Mouse (Mus musculus) limb, embryonic 15.5 days (tissue): Measurements from ENCODE around the gene Adgrg7. TPM values are rescaled to one million over a fixed set of nuclear protein-coding genes. Genes with fewer than 3 reads are reported as not detected.

Experiments
- ATAC-seq: fragments of 200-750 bp; cut with Nextera tagmentation; 2 replicates; pipeline ENCODE4 v1.8.0; 2017; ENCODE audit warnings: low read depth, moderate TSS enrichment; ENCODE audit not compliant: insufficient number of reproducible peaks, low FRiP score, low TSS enrichment
- H3K27ac ChIP-seq: fragments of 300-500 bp; sonication (generic); 2 replicates; pipeline ENCODE4 v1.5.1; 2015; ENCODE audit warnings: moderate library complexity, mild to moderate bottlenecking, inconsistent platforms
- H3K27me3 ChIP-seq: fragments of 300-500 bp; sonication (generic); 2 replicates; pipeline ENCODE4 v1.6.1; 2015; ENCODE audit warnings: inconsistent platforms
- H3K36me3 ChIP-seq: fragments of 300-500 bp; sonication (generic); 2 replicates; pipeline ENCODE4 v1.6.1; 2015; ENCODE audit warnings: inconsistent platforms
- H3K4me1 ChIP-seq: fragments of 300-500 bp; sonication (generic); 2 replicates; pipeline ENCODE4 v1.6.1; 2015; ENCODE audit warnings: inconsistent platforms
- H3K4me2 ChIP-seq: fragments of 300-500 bp; sonication (generic); 2 replicates; pipeline ENCODE4 v1.6.1; 2015; ENCODE audit warnings: mild to moderate bottlenecking, inconsistent platforms
- H3K4me3 ChIP-seq: fragments of 300-500 bp; sonication (generic); 2 replicates; pipeline ENCODE4 v1.5.1; 2015; ENCODE audit warnings: mild to moderate bottlenecking, inconsistent platforms
- H3K9ac ChIP-seq: fragments of 300-500 bp; sonication (generic); 2 replicates; pipeline ENCODE4 v1.6.1; 2015; ENCODE audit warnings: inconsistent platforms
- H3K9me3 ChIP-seq: fragments of 300-500 bp; sonication (generic); 2 replicates; pipeline ENCODE4 v1.6.1; 2016; ENCODE audit warnings: inconsistent platforms
- WGBS: fragments of 180-500 bp; shearing (Covaris S2); methylation state at CpG from one replicate; pipeline ENCODE4 v1.1.7; 2015; 5-methylcytosine and 5-hydroxymethylcytosine counted together
- polyA plus RNA-seq: library from polyadenylated mRNA; unstranded; fragments of >200 nt; fragmentation: Nextera tagmentation; extraction: Ambion mirVana; gene quantifications from 2 replicates; pipeline ENCODE4 v1.2.1, GENCODE M21; 2015

Adgrg7 gene
- polyA plus RNA-seq: 0.06 and 0.09 TPM in 2 replicates

DNA sequence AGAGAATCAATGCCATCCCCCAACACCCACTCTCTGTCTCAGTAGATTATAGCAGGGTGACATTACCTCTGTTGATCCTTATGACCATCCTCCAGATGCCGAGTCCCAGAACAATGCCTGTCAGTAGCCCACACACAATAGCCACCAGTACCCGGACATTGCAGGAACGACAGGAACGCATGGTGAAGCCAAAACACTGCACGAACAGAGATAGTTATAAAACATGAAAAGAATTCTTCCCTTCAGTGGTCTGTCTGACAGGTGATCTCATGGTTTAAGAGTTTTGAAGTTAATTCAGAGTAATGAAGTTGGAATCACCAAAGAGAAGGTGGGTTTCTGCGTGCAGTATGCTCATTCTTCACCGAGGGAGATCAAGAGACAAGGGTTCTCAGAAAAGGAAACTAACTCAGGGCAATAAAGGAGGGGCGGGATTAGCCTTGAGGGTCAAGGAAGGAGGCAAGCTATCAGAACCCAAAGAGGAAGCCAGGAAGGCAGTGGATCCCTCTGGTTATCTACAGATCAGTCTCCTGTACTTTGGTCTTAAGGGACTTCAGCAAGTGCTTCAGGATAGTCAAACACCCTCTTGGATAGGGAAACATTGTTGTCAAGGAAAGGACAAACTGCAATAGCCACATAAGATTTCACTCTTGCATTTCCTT lies at the start of gene Adgrg7:
Adgrg7 (minus strand) TSS at position 375 of the 659 bp plus-strand sequence.
- Histone ChIP-seq H3K4me2 (no peak within 1 kb of the TSS), H3K4me3 (no peak within 1 kb of the TSS), H3K36me3 (no peaks in the 10 kb centered on the region), H3K27ac (no peak within 1 kb of the TSS), H3K27me3 (no peaks in the 10 kb centered on the region), H3K9ac (no peak within 1 kb of the TSS), H3K9me3 (no peaks in the 10 kb centered on the region), H3K4me1 (no peaks in the 10 kb centered on the region)
- ATAC-seq: no peak
- WGBS: 69% methylated on average over 8 of the region's 8 CpGs

DNA sequence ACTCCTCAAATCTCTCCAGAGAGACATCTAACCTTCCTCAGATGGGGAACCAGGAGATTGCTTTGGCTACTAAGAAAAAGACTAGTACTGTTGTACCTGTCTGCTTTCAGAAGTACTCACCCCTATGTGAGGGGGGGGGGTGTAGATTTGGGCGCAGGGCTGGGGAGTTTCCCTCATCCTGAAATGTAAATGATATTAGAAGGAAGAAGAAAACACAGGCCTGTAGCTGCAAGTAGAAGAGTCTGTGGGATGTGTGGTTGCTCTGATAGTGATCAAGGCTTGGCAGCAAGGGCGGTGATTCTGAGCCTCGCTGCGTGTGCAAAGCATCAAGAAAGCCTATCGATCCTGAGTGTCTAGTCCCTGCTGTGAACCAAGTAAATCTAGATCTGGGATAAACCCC lies 47.3 kb upstream of the Adgrg7 start:
- H3K4me3 ChIP-seq: no peak overlapping the region
- ATAC-seq: no peak
- H3K9ac ChIP-seq: no peak overlapping the region
- no peaks in the 10 kb centered on the region for H3K36me3 ChIP-seq
- no peak overlapping the region for H3K27ac ChIP-seq
- H3K27me3 ChIP-seq: no peaks in the 10 kb centered on the region
- no peak overlapping the region for H3K4me2 ChIP-seq
- WGBS: 76% methylated on average over 5 of the region's 5 CpGs
- no peaks in the 10 kb centered on the region for H3K4me1 ChIP-seq
- no peaks in the 10 kb centered on the region for H3K9me3 ChIP-seq

DNA sequence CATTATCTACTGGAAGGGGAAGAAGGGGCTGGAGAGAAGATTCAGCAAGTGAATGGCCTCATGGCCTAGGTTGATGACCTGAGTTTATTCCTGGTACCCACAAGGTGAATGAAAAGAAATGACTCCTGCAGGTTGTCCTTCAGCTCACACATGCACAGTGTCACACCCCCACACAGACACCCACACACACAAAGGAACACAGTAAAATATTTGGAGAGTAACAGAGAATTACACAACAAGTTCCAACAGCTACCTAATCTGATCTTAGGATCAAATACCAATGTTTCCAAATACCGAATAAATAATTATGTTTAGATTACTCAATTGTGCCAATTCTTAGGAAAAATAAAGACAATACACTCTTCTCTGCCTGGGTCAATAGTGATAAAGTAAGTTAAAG lies 37.7 kb upstream of the Adgrg7 start:
- H3K4me1 ChIP-seq: no peaks in the 10 kb centered on the region
- WGBS: 78% methylated on average over 1 of the region's 1 CpGs

DNA sequence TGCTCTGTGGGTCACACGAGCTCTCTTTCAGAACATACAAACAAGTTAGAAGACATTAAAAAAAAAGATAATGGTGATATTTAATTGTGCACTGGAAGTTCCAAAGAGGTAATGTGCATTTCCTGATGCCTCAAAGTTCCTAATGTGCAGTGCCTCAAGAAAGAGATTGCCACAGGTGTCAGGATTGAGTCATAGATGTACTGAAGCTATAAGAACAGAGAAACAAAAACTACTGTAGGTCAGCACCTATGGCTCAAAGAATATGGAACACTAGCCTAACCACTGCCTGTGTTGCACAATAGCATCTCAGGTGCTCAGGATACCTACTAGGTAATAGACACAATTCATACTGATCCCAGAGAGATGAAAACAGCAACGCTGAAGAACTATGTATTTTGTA lies 36.3 kb upstream of the Adgrg7 start:
- no peak overlapping the region for H3K4me3 ChIP-seq
- WGBS: 85% methylated on average over 2 of the region's 2 CpGs
- ATAC-seq: no peak
- no peaks in the 10 kb centered on the region for H3K36me3 ChIP-seq
- no peak overlapping the region for H3K27ac ChIP-seq
- H3K27me3 ChIP-seq: no peaks in the 10 kb centered on the region
- no peak overlapping the region for H3K4me2 ChIP-seq
- H3K4me1 ChIP-seq: no peaks in the 10 kb centered on the region
- H3K9ac ChIP-seq: no peak overlapping the region
- no peaks in the 10 kb centered on the region for H3K9me3 ChIP-seq

More for the DNA sequence above, 37.7 kb upstream of the Adgrg7 start:
- Histone ChIP-seq H3K4me3 (no peak overlapping the region), H3K36me3 (no peaks in the 10 kb centered on the region), H3K27me3 (no peaks in the 10 kb centered on the region), H3K9me3 (no peaks in the 10 kb centered on the region), H3K4me2 (no peak overlapping the region), H3K27ac (no peak overlapping the region), H3K9ac (no peak overlapping the region)
- no peak for ATAC-seq

DNA sequence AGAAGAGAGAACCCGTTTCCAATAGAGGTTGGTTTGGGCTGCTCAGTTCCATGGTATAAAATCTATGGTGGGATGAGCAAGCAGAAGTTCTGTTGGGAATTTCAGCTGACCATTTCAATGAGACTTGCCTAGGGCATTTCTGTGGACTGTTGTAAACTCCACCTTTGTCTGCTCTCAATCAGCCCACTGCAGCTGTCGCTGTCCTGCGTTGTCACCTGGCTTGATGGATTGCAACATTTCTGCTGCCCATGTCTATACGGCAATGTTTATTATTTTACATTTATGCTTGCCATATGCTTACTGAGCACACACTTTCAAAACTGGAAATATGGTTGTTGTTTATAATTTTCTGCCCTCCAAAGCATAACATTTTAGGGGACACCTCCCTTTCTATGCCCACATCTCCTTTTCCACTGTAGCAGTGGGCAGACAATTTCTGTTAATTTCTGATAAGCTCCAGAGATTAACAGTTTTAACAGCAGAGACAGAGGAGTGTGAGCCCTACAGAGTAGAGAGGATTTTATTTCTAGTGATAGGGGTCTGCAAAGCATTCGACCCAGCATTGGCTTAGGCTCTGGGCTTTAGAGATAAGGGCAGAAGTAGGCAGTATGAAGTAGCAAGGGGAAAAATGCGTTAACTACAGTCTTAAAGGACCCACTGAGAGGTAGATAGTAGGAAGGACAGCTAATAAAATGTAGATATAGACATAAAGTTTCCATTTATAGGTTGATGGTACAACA lies 5.9 kb upstream of the Adgrg7 start:
- H3K4me2 ChIP-seq: no peak overlapping the region
- H3K27ac ChIP-seq: no peak overlapping the region
- H3K36me3 ChIP-seq: 0 out of 2 replicates have a peak, but pooled peaks cover 3% of the 10 kb centered on the region
- H3K4me1 ChIP-seq: no peaks in the 10 kb centered on the region
- no peaks in the 10 kb centered on the region for H3K27me3 ChIP-seq
- H3K9ac ChIP-seq: no peak overlapping the region
- no peaks in the 10 kb centered on the region for H3K9me3 ChIP-seq
- WGBS: 67% methylated on average over 6 of the region's 6 CpGs
- no peak for ATAC-seq
- no peak overlapping the region for H3K4me3 ChIP-seq

DNA sequence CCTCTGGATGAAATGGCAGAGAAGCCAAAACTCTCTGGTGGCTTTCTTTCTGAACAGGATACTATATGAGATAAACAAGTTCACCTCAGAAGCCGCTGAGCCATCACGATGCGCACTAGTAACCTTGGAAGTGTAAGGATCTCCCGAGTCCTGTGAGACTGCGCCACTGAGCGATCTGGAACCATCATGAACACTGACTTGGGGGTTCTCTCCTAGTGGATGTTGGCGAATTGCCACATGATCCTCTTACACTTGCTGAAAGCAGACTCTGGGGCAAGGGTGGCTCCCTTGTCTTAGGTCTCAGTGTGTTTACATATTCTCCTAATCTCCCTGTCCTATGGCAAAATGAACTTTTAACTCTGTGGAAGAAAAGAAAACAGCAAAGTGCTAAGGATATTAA lies 5.3 kb upstream of the Adgrg7 start:
- H3K9me3 ChIP-seq: no peaks in the 10 kb centered on the region
- no peak overlapping the region for H3K9ac ChIP-seq
- no peak overlapping the region for H3K27ac ChIP-seq
- H3K4me1 ChIP-seq: no peaks in the 10 kb centered on the region
- no peak overlapping the region for H3K4me3 ChIP-seq
- no peaks in the 10 kb centered on the region for H3K27me3 ChIP-seq
- no peak overlapping the region for H3K4me2 ChIP-seq
- 82% methylated on average over 7 of the region's 7 CpGs for WGBS
- ATAC-seq: no peak
- no peaks in the 10 kb centered on the region for H3K36me3 ChIP-seq

DNA sequence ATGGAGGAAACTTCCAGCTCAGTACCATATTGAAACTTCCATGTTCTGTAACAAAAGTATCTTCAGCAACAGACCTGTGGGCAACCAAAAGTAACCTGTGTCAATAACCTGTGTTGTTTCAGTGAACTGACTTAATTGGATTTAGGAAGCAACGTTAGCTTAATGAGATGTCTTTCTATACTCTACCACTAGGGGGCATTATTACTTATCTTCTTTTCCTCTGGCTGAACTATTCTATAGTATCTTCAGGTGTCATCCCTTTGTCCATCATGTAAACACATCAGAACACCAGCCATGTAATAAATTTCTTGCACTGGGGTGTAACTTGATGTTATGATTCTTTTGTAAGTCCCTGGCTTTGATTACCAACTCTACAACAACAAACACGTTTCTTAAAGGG lies 4.8 kb upstream of the Adgrg7 start:
- no peaks in the 10 kb centered on the region for H3K36me3 ChIP-seq
- H3K9ac ChIP-seq: no peak overlapping the region
- no peaks in the 10 kb centered on the region for H3K27me3 ChIP-seq
- no peak for ATAC-seq
- H3K27ac ChIP-seq: no peak overlapping the region
- no peak overlapping the region for H3K4me2 ChIP-seq
- no peak overlapping the region for H3K4me3 ChIP-seq
- H3K4me1 ChIP-seq: no peaks in the 10 kb centered on the region
- H3K9me3 ChIP-seq: no peaks in the 10 kb centered on the region
- WGBS: 41% methylated on average over 2 of the region's 2 CpGs

DNA sequence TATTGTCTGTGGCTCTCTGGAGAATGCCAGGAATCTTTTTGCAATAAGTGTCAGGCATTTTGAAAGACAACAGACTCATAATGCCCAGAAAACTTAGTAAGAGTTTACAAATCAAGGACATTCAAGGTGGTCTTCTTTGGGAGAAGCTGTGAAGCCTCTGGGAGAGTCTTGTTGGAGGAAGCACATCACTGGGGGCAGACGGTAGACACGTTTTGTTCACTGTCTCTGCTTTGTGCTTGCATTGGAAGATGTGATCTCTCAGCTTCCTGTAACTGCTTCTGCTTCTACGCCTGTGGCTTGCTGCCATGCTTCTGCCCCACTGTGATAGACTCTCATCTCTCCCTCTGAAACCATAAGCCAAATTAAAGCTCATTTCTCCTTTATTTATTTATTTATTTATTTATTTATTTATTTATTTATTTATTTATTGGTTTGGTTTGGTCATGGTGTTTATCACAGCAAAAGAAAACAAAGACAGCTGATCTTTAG lies 3.9 kb upstream of the Adgrg7 start:
- H3K9me3 ChIP-seq: no peaks in the 10 kb centered on the region
- H3K4me3 ChIP-seq: no peak overlapping the region
- no peak overlapping the region for H3K9ac ChIP-seq
- H3K4me1 ChIP-seq: no peaks in the 10 kb centered on the region
- no peaks in the 10 kb centered on the region for H3K27me3 ChIP-seq
- WGBS: 79% methylated on average over 3 of the region's 3 CpGs
- no peak overlapping the region for H3K4me2 ChIP-seq
- no peak overlapping the region for H3K27ac ChIP-seq
- no peak for ATAC-seq
- no peaks in the 10 kb centered on the region for H3K36me3 ChIP-seq

DNA sequence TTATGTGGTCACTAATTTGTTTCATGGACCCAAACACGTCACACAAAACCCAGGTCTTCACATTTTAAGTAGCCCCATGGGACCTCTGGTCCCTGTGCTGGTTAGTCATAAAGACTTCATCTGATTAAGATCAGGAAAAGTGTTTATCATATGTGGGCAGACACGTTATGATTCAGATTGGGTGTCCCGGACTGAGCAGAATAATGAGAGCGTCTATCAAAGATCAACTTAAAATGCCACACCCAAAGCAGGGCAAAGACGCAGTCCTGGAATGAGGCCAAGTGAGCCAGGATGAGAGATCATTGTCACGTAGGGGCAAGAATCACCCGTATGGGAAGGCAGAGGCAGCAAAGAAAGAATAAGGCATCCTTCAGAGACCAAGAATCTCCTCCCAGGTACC lies 3.2 kb upstream of the Adgrg7 start:
- no peak overlapping the region for H3K27ac ChIP-seq
- no peak overlapping the region for H3K4me2 ChIP-seq
- ATAC-seq: no peak
- H3K36me3 ChIP-seq: no peaks in the 10 kb centered on the region
- no peaks in the 10 kb centered on the region for H3K4me1 ChIP-seq
- no peaks in the 10 kb centered on the region for H3K27me3 ChIP-seq
- H3K4me3 ChIP-seq: no peak overlapping the region
- H3K9ac ChIP-seq: no peak overlapping the region
- WGBS: 74% methylated on average over 7 of the region's 7 CpGs
- H3K9me3 ChIP-seq: no peaks in the 10 kb centered on the region

DNA sequence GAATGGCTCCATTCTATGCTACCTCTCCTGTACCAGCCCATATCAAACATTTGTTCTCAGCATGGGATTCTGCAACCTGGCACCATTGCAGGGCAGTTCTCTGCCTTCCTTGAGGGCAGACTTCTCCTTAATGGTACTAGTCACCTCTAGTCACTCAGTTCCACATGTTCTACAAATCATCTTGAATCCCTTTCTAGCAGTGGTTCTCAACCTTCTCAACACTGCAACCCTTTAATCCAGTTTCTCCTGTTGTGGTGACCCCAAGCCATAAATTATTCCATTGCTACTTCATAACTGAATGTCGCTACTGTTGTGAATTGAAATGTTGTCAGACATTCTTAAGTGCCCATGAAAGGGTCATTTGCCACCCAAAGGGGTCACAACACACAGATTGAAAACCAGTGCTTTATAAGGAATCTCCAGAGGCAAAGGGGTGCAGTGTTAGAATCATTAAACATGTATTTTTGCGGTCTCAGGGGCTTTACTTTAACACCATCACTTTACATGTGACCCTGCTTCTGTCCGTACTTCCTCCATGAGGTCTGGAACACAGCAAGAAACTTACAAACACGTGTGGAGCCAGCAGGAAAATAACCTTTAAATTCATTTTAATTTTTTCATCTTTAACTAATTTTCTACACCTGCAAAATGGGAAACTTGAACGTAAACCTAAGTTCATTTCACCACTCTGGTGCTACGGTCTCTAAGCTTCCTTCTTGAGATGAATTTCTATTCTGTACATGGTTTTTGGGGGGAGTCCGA lies 1.1 kb downstream of the Adgrg7 start:
- no peaks in the 10 kb centered on the region for H3K27me3 ChIP-seq
- WGBS: 77% methylated on average over 7 of the region's 7 CpGs
- no peaks in the 10 kb centered on the region for H3K9me3 ChIP-seq
- H3K4me2 ChIP-seq: no peak overlapping the region
- H3K4me3 ChIP-seq: no peak overlapping the region
- H3K36me3 ChIP-seq: no peaks in the 10 kb centered on the region
- no peak overlapping the region for H3K27ac ChIP-seq
- no peaks in the 10 kb centered on the region for H3K4me1 ChIP-seq
- H3K9ac ChIP-seq: no peak overlapping the region
- no peak for ATAC-seq

DNA sequence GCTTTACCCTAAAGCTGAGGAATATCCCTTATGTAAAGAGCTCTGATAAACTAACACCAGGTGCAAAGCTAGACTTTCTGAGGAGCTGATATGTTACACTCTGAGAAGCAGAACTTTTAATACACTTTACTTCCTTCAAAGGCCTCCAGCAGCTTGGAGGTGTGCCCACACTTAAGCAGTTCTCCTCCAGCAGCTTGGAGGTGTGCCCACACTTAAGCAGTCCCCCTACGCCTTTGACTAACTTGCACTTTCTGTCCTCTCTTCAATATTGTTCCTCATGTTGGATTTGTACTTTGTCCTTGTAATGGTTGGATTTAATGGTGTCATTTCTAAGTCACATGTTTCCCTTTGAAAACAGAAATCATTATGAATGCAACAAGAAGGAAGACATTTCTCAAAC lies 1.9 kb downstream of the Adgrg7 start:
- H3K27me3 ChIP-seq: no peaks in the 10 kb centered on the region
- no peak overlapping the region for H3K4me2 ChIP-seq
- no peaks in the 10 kb centered on the region for H3K9me3 ChIP-seq
- H3K4me3 ChIP-seq: no peak overlapping the region
- H3K4me1 ChIP-seq: no peaks in the 10 kb centered on the region
- no peak overlapping the region for H3K9ac ChIP-seq
- no peak for ATAC-seq
- H3K36me3 ChIP-seq: no peaks in the 10 kb centered on the region
- 54% methylated on average over 1 of the region's 1 CpGs for WGBS
- no peak overlapping the region for H3K27ac ChIP-seq

DNA sequence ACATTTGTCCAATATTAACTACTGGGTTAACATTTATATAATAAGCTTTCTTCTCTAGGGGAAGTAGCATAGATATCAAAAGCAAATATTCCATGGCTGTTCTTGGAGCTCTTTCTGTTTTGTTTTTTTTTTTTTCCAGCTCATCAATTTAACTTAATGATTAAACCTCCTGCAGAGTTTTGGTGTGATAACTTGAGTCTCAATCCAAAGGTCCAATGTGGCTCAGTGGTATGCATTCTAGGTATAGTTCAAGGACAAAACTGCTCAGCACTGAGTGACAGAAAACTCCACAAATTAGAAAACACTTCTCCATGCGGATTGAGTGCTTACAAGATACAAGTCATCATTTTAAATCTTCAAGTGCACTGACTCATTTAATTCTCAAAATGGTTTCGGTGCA lies 9.7 kb downstream of the Adgrg7 start:
- 90% methylated on average over 2 of the region's 2 CpGs for WGBS
- Histone ChIP-seq H3K9me3 (no peaks in the 10 kb centered on the region), H3K27me3 (no peaks in the 10 kb centered on the region), H3K36me3 (no peaks in the 10 kb centered on the region), H3K27ac (no peak overlapping the region), H3K4me3 (no peak overlapping the region), H3K4me1 (no peaks in the 10 kb centered on the region), H3K4me2 (no peak overlapping the region), H3K9ac (no peak overlapping the region)
- ATAC-seq: no peak
